Mouse (Mus musculus) CD4-positive helper T cell, adult 2 months (primary cell): ENCODE measurements around the gene Rnf180.
A peak's percentile ranks its signal among the peaks of the same experiment; 100 is the strongest.
"Not testable (repeated sequence)": the region's sequence is repeated elsewhere in the genome, so short reads cannot be mapped to it uniquely, and the experiment has no call there.

Experiments
- DNase-seq: peaks from one replicate; pipeline ENCODE4 v3.0.0-alpha.2; 2012; ENCODE audit warnings: low read depth, missing footprints, low spot score

The Rnf180 gene

DNA sequence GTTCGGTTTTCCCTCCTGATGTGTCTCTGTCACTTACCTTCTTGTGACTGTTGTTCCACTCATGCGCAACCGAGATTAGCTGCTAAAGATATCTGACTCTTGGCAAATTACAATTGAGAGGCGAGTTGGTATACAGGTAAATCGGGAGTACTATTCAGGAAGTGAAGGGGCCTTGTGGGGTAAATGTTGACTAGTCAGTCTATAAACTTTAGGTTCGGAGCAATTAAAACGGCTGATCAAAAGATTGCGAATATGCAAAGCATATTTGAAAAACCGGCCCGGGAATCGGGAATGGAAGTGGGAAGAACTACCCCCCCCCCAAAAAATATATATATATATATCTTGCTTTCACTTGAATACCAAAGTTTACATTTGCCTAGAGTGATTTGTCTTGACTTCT, at the start of gene Rnf180:
Rnf180 (minus strand) TSS at position 101 of the 400 bp plus-strand sequence.
- no peak for DNase-seq

DNA sequence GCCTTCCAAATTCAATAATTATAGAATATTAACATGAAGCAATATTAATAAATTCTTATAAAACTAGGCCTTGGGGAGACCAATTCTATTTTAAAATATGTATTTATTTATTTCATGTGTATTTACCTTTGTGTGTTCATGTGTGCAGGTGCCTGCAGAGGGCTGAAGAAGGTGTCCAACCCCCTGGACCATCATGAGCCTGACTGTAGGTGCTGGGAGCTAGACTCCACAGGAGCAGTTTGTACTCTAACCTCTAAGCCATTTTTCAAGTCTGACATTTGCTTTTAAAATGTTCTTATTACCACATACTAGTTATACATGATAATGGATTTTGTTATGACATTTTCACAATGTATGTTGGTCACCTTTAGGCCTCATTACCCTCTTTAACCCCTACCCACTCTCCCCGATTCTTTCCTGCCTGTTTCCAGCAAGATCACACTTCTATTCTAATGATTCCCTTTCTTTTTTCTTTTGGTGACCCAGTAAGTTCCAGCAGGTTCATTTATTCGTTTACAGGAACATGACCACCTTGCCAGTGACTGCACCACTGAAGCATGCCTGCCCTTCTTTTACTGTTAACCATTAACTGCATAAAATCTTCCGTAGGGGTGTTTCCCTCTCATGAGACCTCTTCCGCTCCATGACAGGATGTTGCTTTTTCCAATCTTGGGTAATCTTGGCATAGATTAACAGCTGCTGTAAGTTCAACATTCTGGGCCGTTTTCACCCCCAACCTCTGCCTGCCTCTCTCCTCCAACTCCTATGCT, 36.8 kb upstream of the Rnf180 start:
- DNase-seq, result no peak

DNA sequence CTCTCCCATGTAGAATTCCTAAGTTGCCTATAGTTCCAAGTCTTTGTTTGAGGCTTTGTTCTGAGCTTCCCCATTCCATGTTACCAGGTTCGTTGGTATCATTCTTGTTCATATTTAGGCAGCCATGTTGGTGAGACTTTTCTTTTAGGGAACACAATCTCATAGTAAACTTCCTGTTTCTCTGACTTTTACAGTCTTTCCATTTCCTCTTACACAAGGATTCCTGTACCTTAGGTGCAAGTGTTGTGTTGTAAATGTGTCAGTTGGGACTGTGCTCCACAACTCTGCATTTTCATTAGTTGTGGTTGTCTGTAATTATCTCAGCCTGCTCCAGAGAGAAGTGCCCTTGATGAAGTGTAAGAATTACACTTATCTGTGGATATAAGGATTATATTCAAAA, 32.3 kb upstream of the Rnf180 start:
- no peak for DNase-seq

DNA sequence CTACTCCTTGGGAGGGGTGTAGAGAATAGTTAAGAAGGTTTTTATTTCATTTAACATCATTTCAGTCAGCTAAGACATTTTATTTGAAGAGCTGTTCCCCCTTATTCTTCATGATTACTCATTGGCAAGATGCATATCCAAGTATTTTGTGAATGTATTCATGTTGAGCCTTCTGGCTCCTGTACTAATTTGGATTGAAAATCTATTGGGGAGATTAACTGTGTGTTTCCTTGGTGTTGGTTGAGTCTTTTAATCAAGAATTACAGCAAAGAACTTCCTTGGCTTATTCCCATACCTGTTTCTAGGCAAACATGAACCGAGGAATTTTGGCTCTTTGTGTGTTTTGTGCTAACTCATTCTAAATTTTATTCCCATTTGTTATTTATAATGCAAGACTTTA, 22.3 kb upstream of the Rnf180 start:
- no peak for DNase-seq

DNA sequence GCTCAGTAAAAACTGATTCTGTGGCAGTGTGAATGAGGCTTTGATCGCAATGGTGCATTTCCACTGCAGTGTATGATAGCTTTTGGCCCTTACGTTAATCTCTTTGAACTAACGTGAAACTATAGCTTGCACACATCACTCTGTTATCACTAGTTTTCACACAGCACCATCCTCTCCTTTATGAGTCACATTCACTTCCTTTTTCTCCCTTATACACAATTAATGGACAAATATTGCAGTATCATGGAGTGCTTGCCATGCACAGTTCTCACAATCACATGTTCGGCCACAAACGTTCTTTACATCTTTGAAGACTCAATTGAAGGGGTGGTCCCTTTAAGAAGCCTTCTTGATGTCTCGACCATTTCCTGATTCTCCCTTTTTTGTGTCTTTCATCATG, 21.4 kb upstream of the Rnf180 start:
- no peak for DNase-seq

DNA sequence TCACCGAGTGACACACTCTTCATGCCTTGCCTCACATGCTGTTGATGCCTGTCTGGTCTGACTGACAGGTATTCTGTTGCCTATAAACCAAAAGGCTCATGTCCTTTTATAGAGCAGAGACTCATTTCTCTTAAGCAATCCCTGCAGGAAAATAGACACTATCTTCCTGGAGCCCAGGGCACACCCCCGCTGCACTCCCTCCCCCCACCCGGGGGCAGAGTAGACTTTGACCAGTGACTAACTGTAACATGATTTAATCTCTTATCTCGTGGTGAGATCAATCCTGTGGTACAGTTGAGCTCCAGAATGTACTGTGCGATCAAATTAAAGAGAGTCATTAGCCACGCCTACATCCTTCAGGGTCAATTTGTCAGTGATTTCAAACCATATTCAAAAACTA, 18.1 kb upstream of the Rnf180 start:
- no peak for DNase-seq

DNA sequence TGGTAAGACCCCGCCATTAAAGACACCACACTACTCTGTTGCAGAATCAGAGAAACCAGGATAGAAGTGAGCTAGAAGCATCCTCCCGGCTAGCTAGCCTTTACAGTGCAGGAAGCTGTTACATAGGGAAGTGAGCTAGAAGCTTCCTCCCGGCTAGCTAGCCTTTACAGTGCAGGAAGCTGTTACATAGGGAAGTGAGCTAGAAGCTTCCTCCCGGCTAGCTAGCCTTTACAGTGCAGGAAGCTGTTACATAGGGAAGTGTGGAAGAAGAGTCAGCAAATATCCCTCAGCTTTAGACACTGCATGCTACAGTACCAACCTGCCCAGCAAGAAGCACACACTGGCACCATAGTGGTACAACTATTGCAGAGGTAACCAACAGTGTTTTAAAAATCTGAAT, 15.9 kb upstream of the Rnf180 start:
- DNase-seq, result not testable (repeated sequence)

DNA sequence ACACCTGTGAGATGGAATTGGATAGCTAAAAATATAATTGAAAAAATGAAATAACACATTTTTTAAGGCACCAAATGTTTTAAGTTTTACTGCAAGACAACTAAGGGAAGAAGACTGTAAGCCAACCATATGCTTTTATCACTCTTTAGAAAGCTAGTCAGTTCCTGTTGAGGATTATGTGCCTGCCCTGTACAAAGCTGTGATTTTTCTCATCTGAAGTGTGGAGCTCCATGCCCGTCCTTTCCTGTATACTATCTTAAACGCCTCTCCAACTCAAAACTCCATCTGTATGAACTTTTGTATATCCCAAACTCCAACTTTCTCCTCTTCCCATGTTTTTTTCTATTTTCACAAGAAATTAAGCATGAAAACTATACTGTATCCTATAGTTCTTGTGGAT, 10.9 kb upstream of the Rnf180 start:
- no peak for DNase-seq

DNA sequence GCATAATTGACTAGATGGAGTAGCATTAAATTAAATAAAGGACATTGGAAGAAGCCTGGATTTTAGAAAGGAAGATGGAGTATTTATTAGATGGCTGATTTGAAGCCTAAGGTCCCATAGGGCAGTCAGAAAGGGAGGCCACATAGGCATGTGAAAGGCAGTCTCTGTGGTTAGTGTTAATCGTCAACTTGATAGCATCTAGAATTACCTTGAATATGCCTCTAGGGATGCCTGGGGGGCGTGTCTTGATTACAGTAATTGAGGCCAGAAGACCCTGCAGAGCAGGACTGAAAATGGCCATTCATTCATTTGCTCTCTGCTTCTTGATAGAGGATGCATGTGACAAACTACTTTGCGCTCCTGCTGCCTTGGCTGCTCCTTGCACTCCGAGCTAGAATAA, 9.4 kb upstream of the Rnf180 start:
- DNase-seq, result no peak

DNA sequence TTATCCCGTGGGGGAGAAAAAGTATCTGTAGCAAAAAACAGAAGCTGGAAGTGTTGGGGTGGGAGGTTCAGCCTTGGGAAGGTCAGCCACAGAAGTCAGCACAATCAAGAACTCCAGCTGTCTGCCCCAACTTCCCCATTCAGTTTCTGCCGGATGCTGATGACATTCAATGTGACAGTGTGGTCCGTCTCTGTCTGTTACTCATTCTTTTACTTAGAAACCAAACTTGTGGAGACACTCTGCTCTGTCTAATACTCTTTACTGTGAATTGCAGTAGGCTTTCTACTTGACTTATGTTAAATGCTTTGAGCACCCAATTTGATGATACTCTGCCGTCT, 5.4 kb upstream of the Rnf180 start:
- DNase-seq, result no peak

DNA sequence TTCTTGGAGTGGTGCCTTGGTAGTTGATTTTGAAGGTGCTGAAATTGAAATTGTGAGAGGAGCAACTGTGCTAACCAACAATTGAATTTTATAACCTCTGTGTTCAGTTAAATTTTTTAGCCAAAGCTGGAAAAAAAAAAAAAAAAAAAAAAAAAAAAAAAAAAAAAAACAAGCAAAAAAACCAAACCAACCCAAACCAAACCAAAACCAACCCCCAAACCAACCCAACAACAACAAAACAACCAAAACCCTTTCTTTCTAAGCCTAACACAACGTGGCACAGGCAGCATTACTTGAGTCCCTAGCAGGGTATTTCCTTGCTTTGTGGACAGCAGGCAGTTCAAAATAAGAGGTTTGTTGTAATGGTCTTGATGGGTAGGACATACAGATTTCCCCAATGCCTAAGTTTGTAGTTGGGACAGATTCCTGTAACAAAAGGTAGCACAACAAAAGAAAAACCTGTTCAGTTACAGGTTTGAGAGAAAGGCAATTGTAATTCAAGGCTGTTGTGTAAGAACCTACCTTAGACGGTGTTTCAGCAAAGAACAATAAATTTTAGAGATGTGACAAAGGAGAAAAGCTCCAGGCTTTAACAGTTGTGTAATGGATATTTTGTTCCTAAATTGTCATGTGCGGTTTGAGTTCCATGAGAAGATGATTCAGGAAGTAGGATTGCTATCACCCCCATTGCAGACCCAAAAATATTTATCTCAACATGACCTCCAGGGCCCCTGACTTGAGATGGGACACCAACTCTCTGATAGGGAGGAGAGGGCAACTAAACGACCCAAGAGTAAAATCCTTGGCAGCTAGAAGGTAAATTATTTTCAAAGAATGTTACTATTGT, 4.8 kb upstream of the Rnf180 start:
- DNase-seq, result no peak

DNA sequence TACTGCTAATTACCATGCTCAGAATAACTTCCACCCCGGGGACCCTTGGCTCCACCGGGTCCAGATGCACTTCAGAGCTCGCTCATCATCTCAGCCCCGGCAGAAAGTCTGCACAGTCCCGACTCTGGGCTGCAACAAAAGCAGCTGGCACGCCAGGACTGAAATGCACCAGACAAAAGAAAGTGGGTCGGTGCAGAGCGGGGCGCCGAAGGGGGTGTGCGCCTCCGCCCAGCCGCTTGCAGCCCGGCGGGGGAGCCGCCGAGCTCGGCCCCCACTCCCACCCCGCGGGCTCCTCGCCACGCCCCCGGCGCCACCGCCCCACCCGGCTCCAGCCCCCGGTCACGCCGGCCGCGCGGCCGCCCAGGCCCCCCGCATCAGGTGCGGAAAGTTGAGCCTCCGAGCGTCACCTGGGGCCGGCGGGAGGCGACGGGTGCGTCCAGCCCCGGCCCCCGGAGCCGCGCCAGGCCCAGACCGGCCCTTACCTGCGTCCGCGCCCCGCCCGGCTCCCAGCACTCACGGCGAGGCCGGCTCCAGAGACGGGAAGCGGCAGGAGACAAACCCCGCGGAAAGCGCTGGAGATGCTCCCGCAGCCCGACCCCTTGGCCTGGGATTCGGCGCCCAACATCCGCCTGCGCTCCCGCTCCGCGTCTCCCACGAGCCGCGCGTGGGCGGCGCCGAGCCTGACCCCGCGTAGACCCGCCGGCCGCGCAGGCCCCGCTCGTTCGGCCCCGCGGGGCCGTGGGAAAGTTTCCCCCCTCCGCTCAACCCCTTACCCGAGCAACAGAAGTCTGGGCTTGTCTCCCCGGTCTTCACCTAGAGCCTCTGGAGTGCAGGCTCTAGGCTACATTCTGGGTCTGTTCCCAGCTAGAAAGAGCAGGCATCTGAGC, 591 bp downstream of the Rnf180 start:
- DNase-seq, result no peak

DNA sequence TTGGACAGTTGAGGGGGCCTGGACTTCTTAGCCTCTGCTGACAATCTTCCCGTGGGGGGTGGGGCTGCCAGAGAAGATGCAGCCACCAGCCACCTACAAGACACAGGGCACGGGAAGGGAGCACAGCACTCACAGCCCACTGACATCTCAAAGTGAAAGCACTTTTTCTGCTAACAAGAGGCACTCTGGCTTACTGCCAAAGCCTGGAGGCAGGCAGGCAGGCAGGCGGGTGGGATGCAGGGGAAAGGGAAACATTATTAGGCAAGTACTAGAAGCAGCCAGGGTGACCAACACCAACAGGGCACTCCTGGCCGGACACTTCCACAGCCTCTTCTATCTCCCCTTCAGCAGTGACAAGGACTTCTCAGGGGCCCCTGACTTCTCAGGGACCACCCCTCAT, 2.8 kb downstream of the Rnf180 start:
- DNase-seq, result no peak

DNA sequence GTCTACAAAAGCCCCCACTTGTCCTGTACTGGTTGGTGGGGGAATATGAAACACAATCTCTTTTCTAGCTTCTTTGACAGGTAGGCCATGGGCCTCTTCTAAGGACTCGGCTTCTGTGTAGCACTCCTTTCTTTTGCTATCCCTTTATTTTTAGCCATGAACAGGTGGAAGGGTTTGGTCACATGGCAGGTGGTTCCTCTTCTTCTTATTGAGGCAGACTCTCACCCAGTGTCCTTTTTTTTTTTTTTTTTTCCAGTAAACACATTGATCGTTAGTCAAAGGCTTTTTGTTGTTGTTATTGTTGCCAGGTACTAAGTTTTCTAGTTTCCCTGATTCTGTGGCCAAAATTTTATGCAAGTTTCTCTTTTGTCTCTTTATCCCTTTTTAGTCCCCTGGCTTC, 4.0 kb downstream of the Rnf180 start:
- DNase-seq, result no peak

DNA sequence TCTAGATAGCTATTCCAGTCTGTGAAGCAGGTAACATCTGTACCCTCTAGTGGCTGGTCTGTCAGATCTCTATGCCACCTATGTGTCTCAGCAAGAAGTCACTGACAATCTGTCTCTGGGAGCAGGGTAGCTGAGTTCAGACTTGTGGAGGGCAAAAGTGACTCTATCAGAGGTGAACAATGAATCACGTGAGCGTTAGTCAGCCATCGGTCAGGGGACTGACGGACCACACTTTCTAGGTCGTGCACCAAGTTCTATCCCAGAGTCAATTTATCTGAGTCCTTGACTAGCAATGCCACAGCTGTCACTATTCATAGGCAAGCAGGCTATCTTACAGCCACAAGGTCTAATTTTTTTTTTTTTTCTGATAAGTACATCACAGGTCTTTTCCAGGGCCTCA, 4.6 kb downstream of the Rnf180 start:
- no peak for DNase-seq

DNA sequence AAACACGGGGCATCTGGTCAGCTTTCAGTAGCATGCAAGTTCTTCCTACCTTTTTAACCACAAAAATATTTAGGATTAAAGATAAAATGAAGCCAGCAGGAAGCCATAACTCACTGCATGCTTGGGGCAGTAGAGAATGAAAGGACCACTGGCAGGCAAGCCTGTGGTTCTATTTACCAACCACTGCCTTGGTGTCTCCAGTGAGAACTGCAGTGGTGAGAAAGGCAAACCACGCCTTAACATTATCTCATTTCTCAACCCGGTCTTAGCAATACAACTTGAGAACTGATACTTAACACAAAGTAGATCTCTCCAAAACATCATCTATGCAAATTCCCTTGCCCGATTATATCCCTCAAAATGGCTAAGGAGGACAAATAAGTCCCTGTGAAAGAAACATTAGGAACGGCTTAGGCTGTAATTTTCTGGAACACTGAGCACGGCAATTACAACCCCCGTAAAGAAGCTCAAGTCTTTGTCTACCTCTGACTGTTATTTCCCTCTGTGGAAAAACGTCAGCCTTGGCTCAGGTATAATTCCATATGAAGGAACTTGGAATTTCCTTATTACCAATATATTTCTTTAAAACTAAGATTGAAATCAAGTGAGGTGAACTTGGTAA, 15.1 kb downstream of the Rnf180 start:
- no peak for DNase-seq

DNA sequence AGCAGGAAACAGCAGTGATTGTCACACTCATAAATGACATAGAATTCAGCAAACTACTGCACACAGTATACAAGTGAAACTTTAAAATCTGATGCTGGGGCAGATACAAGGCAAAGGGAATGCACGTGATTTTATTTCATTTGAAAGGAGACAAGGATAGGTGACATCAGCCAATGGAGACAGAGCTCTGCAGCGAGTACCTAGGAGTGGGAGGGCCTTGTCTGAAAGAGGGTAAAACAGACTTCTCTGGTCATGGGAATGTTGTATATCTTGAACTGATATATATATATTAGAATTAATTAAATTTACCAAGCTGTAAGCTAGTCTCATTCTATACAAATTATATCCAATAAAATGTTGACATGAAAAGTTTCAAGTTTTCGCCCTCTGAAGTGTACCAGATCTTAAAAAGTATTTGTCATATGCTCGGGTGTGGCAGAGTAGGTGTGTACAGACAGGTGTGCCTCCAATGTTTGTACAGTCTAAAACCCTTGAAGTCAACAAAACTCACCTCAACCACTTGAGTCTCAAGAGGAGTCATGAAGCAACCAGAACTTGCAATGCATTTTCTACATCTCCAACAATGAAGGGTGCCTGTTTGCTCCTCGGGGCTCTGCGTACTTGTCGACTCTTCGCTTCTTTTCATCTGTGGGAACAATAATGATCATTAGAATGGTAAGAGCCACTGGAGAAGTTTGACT, 24.1 kb downstream of the Rnf180 start:
- no peak for DNase-seq

DNA sequence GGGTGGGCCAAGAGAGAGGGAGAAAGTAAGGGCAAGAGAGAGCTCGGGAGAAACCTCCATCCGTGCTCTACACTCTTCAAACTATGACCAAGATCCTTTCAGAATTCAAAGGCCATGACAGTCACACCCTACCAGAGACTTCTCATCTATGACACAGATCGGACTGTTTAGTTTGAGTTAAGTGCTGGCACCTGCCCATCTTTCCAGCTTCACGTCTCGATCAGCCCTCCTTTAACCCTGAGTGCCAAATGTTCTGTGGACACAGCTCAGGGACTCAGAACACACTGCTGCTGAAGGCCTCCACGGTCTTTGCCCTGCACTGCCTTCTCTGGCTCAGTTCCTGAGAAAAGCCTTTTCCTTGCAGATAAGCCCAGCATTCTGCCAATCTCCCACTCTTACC, 27.2 kb downstream of the Rnf180 start:
- no peak for DNase-seq

DNA sequence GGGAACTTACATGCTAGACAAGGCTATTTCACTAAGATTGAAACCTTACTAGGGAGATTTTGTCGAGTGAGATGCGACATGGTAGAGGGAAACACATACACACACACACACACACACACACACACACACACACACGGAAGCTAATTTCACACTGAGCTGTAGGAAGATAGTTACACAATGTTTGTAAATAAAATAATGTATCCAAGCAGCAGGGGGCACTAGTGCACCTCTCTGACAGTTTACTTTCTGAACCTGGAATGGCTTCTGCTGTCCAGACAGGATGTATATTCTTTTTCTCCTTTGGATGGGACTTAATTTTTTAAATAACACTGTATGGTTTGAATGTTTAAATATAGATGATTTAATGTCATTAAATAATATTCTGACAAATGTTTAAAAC, 27.9 kb downstream of the Rnf180 start:
- peak; percentile 16 for DNase-seq

DNA sequence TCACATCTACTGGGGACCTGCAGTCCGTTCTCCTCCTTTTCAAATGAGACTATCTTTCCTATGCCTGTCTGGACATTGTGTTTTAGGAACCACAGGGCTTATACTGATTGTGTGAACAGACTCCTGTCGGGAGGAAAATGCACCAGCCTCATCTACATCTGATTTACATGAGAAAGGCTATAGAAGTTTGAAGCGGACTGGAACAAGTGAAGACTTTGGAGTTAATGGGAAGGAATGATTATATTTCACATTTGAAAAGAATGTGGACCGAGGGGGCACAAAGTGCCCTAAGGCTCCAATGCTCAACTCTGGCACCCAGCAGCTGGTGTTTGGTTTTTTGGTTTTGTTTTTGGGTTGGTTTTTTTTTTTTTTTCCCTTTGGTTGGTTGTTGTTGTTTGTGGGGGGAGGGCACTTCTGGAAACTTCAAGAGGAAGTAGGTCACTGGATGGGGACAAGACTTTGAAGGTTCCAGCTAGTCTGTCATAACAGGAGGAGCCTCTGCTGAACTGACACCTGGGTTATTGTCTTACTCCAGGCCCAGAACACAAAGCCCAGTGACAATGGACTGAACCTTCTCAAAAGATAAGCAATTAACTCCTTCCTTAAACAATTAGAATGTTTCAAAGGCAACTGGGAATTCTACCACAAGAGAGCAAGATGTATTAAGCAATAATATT, 37.7 kb downstream of the Rnf180 start:
- DNase-seq, result no peak

DNA sequence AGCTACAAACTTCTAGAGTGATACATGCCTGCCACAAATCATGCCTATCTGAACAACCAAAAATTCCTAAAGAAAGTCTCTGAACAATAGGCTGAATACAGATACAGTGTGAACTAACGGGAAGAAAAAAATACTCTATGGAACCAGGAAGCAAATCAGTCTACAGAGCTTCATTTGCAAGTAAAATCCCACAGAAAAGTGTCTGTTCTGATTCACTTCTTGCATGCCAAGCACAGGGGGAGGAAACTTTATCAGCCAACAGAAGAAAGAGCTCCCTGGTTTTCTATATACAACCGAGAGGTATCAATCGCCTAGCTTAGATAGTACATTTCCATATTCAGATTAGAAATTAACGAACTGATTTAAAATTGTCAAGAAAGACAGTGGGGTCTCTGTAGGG, 43.8 kb downstream of the Rnf180 start:
- DNase-seq, result no peak
